Mouse (Mus musculus) forebrain, embryonic 10.5 days (tissue): ENCODE measurements at regions not wholly inside any gene's neighbourhood (a gene's known extent, or its start where the extent isn't known, plus 50 kb on each side); places are given as distances from the start of the nearest gene placed in this dataset.
"Not testable (repeated sequence)": the region's sequence is repeated elsewhere in the genome, so short reads cannot be mapped to it uniquely, and the experiment has no call there.

Experiments
- DNase-seq: peaks from one replicate; pipeline ENCODE4 v3.0.0-alpha.2; 2017; ENCODE audit warnings: low spot score; ENCODE audit errors: extremely low spot score
- H3K27ac ChIP-seq: fragments of 300-500 bp; sonication (generic); 2 replicates; pipeline ENCODE4 v1.5.1; 2016; ENCODE audit warnings: mild to moderate bottlenecking
- H3K27me3 ChIP-seq: fragments of 300-500 bp; sonication (generic); 2 replicates; pipeline ENCODE4 v1.6.1; 2016; ENCODE audit warnings: mild to moderate bottlenecking; ENCODE audit not compliant: poor library complexity, severe bottlenecking
- H3K36me3 ChIP-seq: fragments of 300-500 bp; sonication (generic); replicated peaks from 2 replicates; pipeline ENCODE4 v1.6.1; 2016; ENCODE audit warnings: mild to moderate bottlenecking, moderate library complexity
- H3K4me1 ChIP-seq: fragments of 300-500 bp; sonication (generic); 2 replicates; pipeline ENCODE4 v1.6.1; 2016
- H3K4me3 ChIP-seq: fragments of 300-500 bp; sonication (generic); 2 replicates; pipeline ENCODE4 v1.5.1; 2016; ENCODE audit warnings: mild to moderate bottlenecking, moderate library complexity
- H3K9me3 ChIP-seq: fragments of 300-500 bp; sonication (generic); 2 replicates; pipeline ENCODE4 v1.6.1; 2016; ENCODE audit warnings: mild to moderate bottlenecking, moderate library complexity
- WGBS: fragments of 180-500 bp; shearing (Covaris S2); methylation state at CpG from one replicate; pipeline ENCODE4 v1.1.7; 2016; 5-methylcytosine and 5-hydroxymethylcytosine counted together

GRCm38 (mm10) chr6:24384193-24384888 is 130.5 kb downstream of the Iqub start:
- no peak overlapping the region for H3K27ac ChIP-seq
- WGBS: 85% methylated on average over 11 of the region's 11 CpGs
- H3K4me1 ChIP-seq: no peaks in the 10 kb centered on the region
- H3K9me3 ChIP-seq: no peaks in the 10 kb centered on the region
- H3K27me3 ChIP-seq: no peaks in the 10 kb centered on the region
- DNase-seq: no peak
- H3K36me3 ChIP-seq: no peaks in the 10 kb centered on the region
- no peak overlapping the region for H3K4me3 ChIP-seq

GRCm38 (mm10) chr6:24379859-24380258 is 135.0 kb downstream of the Iqub start:
- Histone ChIP-seq H3K4me3 (no peak overlapping the region), H3K36me3 (no peaks in the 10 kb centered on the region), H3K9me3 (no peaks in the 10 kb centered on the region), H3K27ac (no peak overlapping the region), H3K27me3 (no peaks in the 10 kb centered on the region), H3K4me1 (peaks cover 5% of the 10 kb centered on the region; the same call in 1 of the 2 replicates)
- 89% methylated on average over 2 of the region's 2 CpGs for WGBS
- DNase-seq: no peak

GRCm38 (mm10) chr6:24376728-24377127 is 138.1 kb downstream of the Iqub start:
- no peak for DNase-seq
- no peaks in the 10 kb centered on the region for H3K36me3 ChIP-seq

GRCm38 (mm10) chr6:24373161-24373560 is 141.7 kb downstream of the Iqub start:
- no peaks in the 10 kb centered on the region for H3K9me3 ChIP-seq
- H3K27ac ChIP-seq: no peak overlapping the region
- no peaks in the 10 kb centered on the region for H3K27me3 ChIP-seq
- no peak overlapping the region for H3K4me3 ChIP-seq
- WGBS: 88% methylated on average over 6 of the region's 6 CpGs
- H3K4me1 ChIP-seq: peaks cover 11% of the 10 kb centered on the region; the same call in 1 of the 2 replicates
- no peaks in the 10 kb centered on the region for H3K36me3 ChIP-seq
- DNase-seq: no peak

More at GRCm38 (mm10) chr6:24376728-24377127, 138.1 kb downstream of the Iqub start:
- H3K27me3 ChIP-seq: no peaks in the 10 kb centered on the region
- H3K4me1 ChIP-seq: peaks cover 11% of the 10 kb centered on the region; the same call in 1 of the 2 replicates
- 76% methylated on average over 4 of the region's 4 CpGs for WGBS
- H3K9me3 ChIP-seq: no peaks in the 10 kb centered on the region
- H3K27ac ChIP-seq: no peak overlapping the region
- H3K4me3 ChIP-seq: no peak overlapping the region

GRCm38 (mm10) chr6:24371680-24372079 is 143.2 kb downstream of the Iqub start:
- H3K27ac ChIP-seq: no peak overlapping the region
- peaks cover 8% of the 10 kb centered on the region; the same call in 1 of the 2 replicates for H3K4me1 ChIP-seq
- H3K27me3 ChIP-seq: no peaks in the 10 kb centered on the region
- no peaks in the 10 kb centered on the region for H3K9me3 ChIP-seq
- DNase-seq: no peak
- no peak overlapping the region for H3K4me3 ChIP-seq
- WGBS: 82% methylated on average over 1 of the region's 1 CpGs
- H3K36me3 ChIP-seq: no peaks in the 10 kb centered on the region

GRCm38 (mm10) chr6:24350882-24351281 is 164.0 kb downstream of the Iqub start:
- DNase-seq: peak; percentile 24
- Histone ChIP-seq H3K27me3 (no peaks in the 10 kb centered on the region), H3K4me1 (peaks cover 7% of the 10 kb centered on the region), H3K27ac (no peak overlapping the region), H3K9me3 (no peaks in the 10 kb centered on the region), H3K36me3 (no peaks in the 10 kb centered on the region), H3K4me3 (no peak overlapping the region)
- WGBS: 20% methylated on average over 5 of the region's 5 CpGs

GRCm38 (mm10) chr6:24348481-24349062 is 166.3 kb downstream of the Iqub start:
- no peak for DNase-seq
- WGBS: 77% methylated on average over 8 of the region's 8 CpGs
- Histone ChIP-seq H3K36me3 (no peaks in the 10 kb centered on the region), H3K27me3 (no peaks in the 10 kb centered on the region), H3K27ac (no peak overlapping the region), H3K4me1 (peaks cover 7% of the 10 kb centered on the region), H3K4me3 (no peak overlapping the region), H3K9me3 (no peaks in the 10 kb centered on the region)

- no peak for DNase-seq
- no peaks in the 10 kb centered on the region for H3K9me3 ChIP-seq
- 67% methylated on average over 13 of the region's 13 CpGs for WGBS
- H3K4me1 ChIP-seq: peaks cover 7% of the 10 kb centered on the region
- H3K27ac ChIP-seq: no peak overlapping the region
- H3K36me3 ChIP-seq: no peaks in the 10 kb centered on the region
- H3K4me3 ChIP-seq: no peak overlapping the region
- H3K27me3 ChIP-seq: no peaks in the 10 kb centered on the region
Observed at GRCm38 (mm10) chr6:24347745-24348480, 167.0 kb downstream of the Iqub start.

- Histone ChIP-seq H3K9me3 (no peaks in the 10 kb centered on the region), H3K4me1 (no peaks in the 10 kb centered on the region), H3K36me3 (no peaks in the 10 kb centered on the region), H3K27ac (no peak overlapping the region), H3K4me3 (no peak overlapping the region), H3K27me3 (no peaks in the 10 kb centered on the region)
- DNase-seq: no peak
Observed at GRCm38 (mm10) chr6:24342471-24342870, 172.4 kb downstream of the Iqub start.

GRCm38 (mm10) chr6:24342056-24342455 is 172.8 kb downstream of the Iqub start:
- Histone ChIP-seq H3K4me1 (no peaks in the 10 kb centered on the region), H3K4me3 (no peak overlapping the region), H3K27ac (no peak overlapping the region), H3K9me3 (no peaks in the 10 kb centered on the region), H3K36me3 (no peaks in the 10 kb centered on the region), H3K27me3 (no peaks in the 10 kb centered on the region)
- WGBS: 96% methylated on average over 2 of the region's 2 CpGs
- no peak for DNase-seq

GRCm38 (mm10) chr6:24340107-24340506 is 172.2 kb upstream of the Slc13a1 start:
- H3K36me3 ChIP-seq, H3K9me3 ChIP-seq, DNase-seq, H3K27me3 ChIP-seq, H3K27ac ChIP-seq, H3K4me1 ChIP-seq, H3K4me3 ChIP-seq: not testable (repeated sequence)
- WGBS: 81% methylated on average over 4 of the region's 4 CpGs

GRCm38 (mm10) chr6:24325215-24325614 is 157.3 kb upstream of the Slc13a1 start:
- Histone ChIP-seq H3K9me3 (no peaks in the 10 kb centered on the region), H3K27me3 (no peaks in the 10 kb centered on the region), H3K36me3 (no peaks in the 10 kb centered on the region), H3K4me3 (no peak overlapping the region), H3K4me1 (no peaks in the 10 kb centered on the region), H3K27ac (no peak overlapping the region)
- no peak for DNase-seq

GRCm38 (mm10) chr6:24324718-24325117 is 156.8 kb upstream of the Slc13a1 start:
- no peak overlapping the region for H3K4me3 ChIP-seq
- no peak overlapping the region for H3K27ac ChIP-seq
- H3K36me3 ChIP-seq: no peaks in the 10 kb centered on the region
- no peaks in the 10 kb centered on the region for H3K27me3 ChIP-seq
- no peaks in the 10 kb centered on the region for H3K9me3 ChIP-seq
- WGBS: 71% methylated on average over 3 of the region's 3 CpGs
- no peak for DNase-seq
- H3K4me1 ChIP-seq: no peaks in the 10 kb centered on the region
